Mouse (Mus musculus) c-Kit-positive CD71-negative TER-119-negative erythroid progenitor cells, embryonic 14.5 days (primary cell): Measurements from ENCODE around the gene Pdlim4.

Source experiments
- DNase-seq: peaks from one replicate; pipeline ENCODE4 v3.0.0-alpha.2; 2013; ENCODE audit warnings: low read depth

Pdlim4 gene

GRCm38 (mm10) chr11:54068520-54069371, at the start of gene Pdlim4:
Gene Pdlim4, minus strand, starts transcription at chr11:54069014.
- no peak for DNase-seq

DNA sequence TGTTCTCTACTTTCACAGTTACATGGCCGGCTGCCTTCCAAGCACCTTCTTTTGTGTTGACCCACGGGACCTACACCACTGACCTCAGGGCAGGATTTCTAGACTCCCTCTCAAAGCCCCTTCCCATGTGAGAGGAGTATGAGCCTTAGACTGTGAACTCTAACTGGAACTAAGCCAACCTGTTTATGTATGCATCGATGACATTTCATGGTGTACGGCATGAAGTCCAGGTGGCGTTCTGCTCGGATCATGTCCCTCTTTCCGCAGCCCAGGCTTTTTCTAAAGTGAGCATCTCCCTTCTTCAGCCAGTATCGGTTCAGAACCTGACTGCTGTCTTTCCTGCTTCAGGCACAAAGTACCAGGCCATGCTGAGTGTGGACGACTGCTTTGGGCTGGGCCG, 48.3 kb upstream of the Pdlim4 start:
- DNase-seq = no peak

DNA sequence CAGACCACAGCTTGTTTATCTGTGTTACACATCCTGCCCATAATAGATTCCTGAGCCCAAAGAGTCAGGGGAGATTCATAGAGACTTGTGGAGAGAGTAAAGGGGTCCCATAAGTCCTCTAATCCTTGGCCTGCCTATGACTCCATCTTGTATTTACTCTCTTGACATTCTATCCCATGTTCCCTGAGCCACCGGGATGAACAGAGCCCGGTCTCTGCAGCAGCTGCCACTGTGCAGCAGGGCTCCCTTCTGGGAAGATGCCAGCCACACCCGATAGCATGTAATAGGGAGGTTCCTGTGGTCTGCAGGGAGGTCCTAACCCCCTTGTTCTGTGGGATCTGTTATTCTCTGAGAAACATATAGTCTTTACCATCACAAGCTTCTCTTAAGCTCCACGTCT, 47.6 kb upstream of the Pdlim4 start:
- DNase-seq = no peak

DNA sequence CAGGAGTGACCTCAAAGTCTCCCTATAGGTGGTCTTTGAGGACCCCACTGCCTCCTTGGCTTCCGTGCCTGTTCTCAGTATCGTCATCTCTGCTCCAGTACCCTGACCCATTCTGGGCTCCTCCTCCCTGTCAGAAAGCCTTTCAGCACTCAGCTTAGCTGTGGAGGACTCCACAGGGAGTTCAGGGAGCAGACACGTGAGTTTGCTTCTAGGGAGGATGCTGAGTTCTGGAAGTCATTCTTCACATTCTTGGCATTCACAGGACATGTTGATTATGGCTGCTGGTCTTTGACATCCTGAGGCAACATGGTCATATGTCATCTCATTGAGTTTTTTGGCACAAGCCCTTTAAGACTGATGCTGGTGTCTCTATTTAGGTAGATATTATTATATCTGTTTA, 47.1 kb upstream of the Pdlim4 start:
- no peak for DNase-seq

GRCm38 (mm10) chr11:54115301-54115700, 46.5 kb upstream of the Pdlim4 start:
- DNase-seq = no peak

DNA sequence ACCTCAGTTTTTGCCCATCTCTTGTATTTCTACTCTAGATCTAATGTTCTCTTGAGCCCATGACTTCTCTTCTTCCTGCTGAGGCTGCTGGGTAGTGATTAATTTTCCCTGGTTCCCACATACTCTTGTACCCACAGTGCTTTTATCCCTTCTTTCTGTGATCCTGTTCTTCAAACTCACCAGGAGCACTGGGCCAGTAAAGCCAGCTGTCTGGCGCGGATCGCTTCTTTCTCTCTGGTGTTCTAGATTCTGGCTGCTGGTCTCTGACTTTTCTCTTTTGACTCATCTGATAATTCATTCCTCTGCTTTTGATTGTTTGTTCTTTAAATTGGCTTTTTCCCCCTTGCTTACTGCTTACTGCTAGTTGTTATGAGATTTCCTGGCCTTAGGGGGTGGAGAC, 45.9 kb upstream of the Pdlim4 start:
- DNase-seq = no peak

DNA sequence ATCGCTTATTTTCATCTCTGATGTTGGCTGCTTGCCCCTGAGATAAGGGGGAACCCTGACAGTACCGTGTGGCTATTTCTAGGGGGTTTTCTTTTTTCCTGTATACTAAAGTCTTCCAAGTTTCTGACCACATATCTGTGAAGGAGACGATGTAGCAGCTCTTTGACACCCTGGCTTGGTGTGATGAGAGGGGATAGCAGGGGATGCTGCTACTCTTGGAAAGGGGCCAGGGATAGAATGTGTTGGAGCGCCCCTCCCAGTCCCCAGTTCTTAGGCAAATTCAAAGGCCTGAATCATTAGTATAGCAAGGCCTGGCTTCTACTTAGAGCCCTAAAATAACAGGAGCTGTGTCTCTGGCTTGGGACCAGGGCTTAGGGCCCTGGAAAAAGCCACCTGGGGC, 44.5 kb upstream of the Pdlim4 start:
- no peak for DNase-seq

DNA sequence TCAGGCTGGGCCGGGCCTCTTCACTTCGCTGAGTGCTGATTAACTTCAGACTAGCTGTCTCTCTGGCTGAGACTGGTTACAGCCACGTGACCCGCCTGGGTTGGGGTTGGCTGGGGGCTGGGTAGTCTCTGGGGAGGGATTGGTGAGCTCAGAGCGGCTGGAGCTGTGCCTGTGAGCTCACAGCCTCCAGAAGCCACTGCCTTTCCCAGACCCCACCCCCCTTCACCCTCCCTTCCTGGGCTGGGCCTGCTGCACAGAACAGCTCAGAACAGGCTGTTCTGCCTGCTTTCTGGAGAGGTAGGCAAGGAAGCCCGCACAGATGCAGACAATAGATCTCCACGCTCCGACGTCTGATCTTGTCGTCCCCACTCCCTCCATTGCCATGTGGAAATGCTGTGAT, 44.1 kb upstream of the Pdlim4 start:
- DNase-seq = peak; percentile 65

- no peak for DNase-seq
These were observed 43.3 kb upstream of the Pdlim4 start for GRCm38 (mm10) chr11:54111976-54112741.

GRCm38 (mm10) chr11:54111291-54111690, 42.5 kb upstream of the Pdlim4 start:
- DNase-seq = no peak

GRCm38 (mm10) chr11:54108894-54109293, 40.1 kb upstream of the Pdlim4 start:
- no peak for DNase-seq

GRCm38 (mm10) chr11:54108131-54108530, 39.3 kb upstream of the Pdlim4 start:
- DNase-seq = no peak

- no peak for DNase-seq
These were observed 38.4 kb upstream of the Pdlim4 start for GRCm38 (mm10) chr11:54107239-54107638.

GRCm38 (mm10) chr11:54106676-54107075, 37.9 kb upstream of the Pdlim4 start:
- no peak for DNase-seq

DNA sequence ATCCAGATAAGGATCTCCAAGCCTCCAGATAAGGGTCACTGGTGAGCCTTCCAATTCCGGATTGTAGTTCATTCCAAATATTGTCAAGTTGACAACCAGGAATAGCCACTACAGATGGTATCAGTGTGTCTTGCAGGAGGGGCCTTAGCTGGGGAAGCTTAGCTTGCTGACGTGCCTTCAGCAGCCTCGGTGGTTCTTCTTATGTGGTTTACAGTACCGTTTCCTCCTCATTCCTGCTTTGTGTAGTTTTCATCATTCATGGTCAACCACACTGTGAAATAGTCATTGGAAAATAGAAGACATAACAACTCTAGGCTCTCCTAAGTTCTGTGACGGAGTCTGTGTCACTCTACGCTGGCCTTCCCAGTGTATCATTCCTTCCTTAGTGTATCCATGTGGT, 36.2 kb upstream of the Pdlim4 start:
- no peak for DNase-seq

- DNase-seq = no peak
These were observed 34.1 kb upstream of the Pdlim4 start for GRCm38 (mm10) chr11:54102706-54103449.

GRCm38 (mm10) chr11:54101701-54102100, 32.9 kb upstream of the Pdlim4 start:
- DNase-seq = no peak

GRCm38 (mm10) chr11:54100692-54101591, 32.1 kb upstream of the Pdlim4 start:
- no peak for DNase-seq

- no peak for DNase-seq
These were observed 31.4 kb upstream of the Pdlim4 start, which contains the start of gene P4ha2 for GRCm38 (mm10) chr11:54100045-54100691. Gene P4ha2, plus strand, starts transcription at chr11:54100095.

DNA sequence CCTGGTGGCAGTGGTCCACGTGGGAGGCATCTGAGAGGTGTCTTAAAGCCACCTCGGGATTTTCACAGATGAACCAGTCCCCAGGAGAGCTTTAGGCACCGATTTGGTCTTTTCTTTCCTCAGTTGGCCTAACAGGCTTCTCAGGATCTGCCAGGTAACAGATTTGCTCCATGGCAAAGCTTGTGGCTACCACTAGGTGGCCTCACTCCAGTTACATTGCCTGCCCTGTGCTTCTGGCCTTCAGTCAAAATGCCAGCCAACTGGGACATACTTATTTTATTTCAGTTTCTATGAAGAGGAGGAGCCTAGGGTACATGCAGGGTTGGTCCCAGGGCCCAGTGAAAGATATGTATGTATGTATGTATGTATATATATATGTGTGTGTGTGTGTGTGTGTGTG, 24.2 kb upstream of the Pdlim4 start:
- no peak for DNase-seq

DNA sequence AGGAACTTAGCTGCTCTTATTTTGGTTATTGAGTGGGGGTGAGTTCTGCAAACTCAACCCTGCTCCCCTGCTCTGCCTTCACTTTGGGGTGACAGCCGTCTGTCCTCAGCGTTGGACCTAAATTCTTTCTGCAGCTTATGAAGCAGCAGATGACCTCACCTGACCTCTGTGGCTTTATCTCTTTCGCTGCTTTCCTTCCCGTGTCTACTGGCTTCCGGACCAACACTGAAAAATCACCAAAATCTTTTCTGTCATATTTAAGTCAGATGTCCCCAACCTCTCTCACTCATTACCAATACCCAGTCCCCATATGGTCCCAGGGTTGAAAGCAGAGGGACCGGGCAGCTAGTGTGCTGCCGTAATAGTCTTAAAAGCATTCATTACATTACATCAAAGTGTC, 23.4 kb upstream of the Pdlim4 start:
- no peak for DNase-seq
